Comparison of ENCODE assay signal across 8 mouse cellular contexts in the genomic region with DNA sequence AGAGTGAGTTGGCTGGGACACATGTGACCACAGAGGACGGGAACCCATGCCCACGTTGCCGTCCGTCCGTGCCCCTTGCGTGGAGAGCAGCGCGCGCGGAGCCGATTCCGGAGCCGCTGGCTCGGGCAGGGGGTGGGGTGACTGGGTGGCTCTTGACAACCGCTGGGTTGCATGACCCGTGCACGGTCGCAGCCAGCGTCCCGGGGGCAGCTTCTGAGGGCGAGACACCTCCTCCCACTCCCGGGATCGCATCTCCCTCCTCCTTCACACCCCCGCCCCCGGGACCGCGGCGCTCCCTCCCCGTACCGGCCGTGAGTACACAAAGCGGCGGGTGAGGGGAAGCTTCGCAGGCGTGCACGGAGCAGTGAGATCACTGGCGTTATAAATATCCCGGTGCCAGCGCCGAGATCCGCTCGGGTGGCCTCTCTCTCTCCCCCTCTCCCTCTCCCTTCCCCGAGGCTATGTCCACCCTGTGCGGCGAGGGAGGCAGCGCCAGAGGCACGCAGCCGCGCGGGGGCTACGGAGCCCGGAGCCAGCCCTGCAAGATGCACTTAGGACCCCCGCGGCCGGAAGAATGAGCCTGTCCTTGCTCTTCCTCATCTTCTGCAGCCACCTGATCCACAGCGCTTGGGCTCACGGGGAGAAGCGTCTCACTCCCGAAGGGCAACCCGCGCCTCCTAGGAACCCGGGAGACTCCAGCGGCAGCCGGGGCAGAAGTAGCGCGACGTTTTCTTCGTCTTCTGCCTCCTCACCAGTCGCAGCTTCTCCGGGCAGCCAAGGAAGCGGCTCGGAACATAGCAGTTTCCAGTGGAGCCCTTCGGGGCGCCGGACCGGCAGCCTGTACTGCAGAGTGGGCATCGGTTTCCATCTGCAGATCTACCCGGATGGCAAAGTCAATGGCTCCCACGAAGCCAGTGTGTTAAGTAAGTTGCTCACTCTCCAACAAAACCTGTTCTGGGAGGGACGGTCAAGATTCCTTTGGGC. TPM values are rescaled to one million over a fixed set of nuclear protein-coding genes. Genes with fewer than 3 reads are reported as not detected.
A peak's percentile ranks its signal among the peaks of the same experiment; 100 is the strongest.
DNase-seq lines count a peak whose midpoint lies in the region; ATAC-seq and TF ChIP-seq lines count a peak whose summit lies in the region.

A gene (plus strand): TSS at position 347 of the 984 bp plus-strand sequence.

- ATAC-seq in lung, embryonic 14.5 days (ENCODE audit: insufficient read depth), result peak; percentile 83
- ATAC-seq in kidney, postnatal 0 days (replicated peaks; ENCODE audit: low FRiP score, low read depth), result peak; percentile 71
- ATAC-seq in liver, embryonic 15.5 days (ENCODE audit: insufficient read depth), result no peak

- H3K4me3 ChIP-seq in lung, embryonic 14.5 days (ENCODE audit: low read depth, low read length), result peak within 1 kb of the TSS; percentile 59
- peak within 1 kb of the TSS; percentile 49 for H3K4me3 ChIP-seq in kidney, postnatal 0 days (replicated peaks; ENCODE audit: low read depth, low read length)
- peak within 1 kb of the TSS; percentile 36 for H3K4me3 ChIP-seq in liver, embryonic 15.5 days (replicated peaks)

- H3K9me3 ChIP-seq in lung, embryonic 14.5 days (ENCODE audit: low read depth, low read length), result no peaks in the 10 kb centered on the region
- no peaks in the 10 kb centered on the region for H3K9me3 ChIP-seq in kidney, postnatal 0 days (replicated peaks; ENCODE audit: low read length)
- no peaks in the 10 kb centered on the region for H3K9me3 ChIP-seq in liver, embryonic 15.5 days (replicated peaks)

- no peaks in the 10 kb centered on the region for H3K36me3 ChIP-seq in lung, embryonic 14.5 days (ENCODE audit: insufficient read depth)
- H3K36me3 ChIP-seq in kidney, postnatal 0 days (ENCODE audit: insufficient read depth, low read length), result no peaks in the 10 kb centered on the region
- no peaks in the 10 kb centered on the region for H3K36me3 ChIP-seq in liver, embryonic 15.5 days (replicated peaks)

- no peak for TF ChIP-seq CTCF in lung, embryonic 14.5 days (IDR thresholded peaks at IDR 0.05; ENCODE audit: low read depth)
- TF ChIP-seq CTCF in kidney, postnatal 0 days (IDR thresholded peaks at IDR 0.05; ENCODE audit: low read depth), result no peak

- H3K27ac ChIP-seq in lung, embryonic 14.5 days (ENCODE audit: low read depth), result no peak within 1 kb of the TSS
- H3K27ac ChIP-seq in kidney, postnatal 0 days, result no peak within 1 kb of the TSS
- H3K27ac ChIP-seq in liver, embryonic 15.5 days (replicated peaks), result no peak within 1 kb of the TSS

- peak within 1 kb of the TSS; percentile 49 for H3K9ac ChIP-seq in lung, embryonic 14.5 days
- H3K9ac ChIP-seq in kidney, postnatal 0 days (ENCODE audit: low read depth, low read length), result 0 out of 2 replicates have a peak within 1 kb of the TSS, but pooled peaks have one; percentile 31
- no peak within 1 kb of the TSS for H3K9ac ChIP-seq in liver, embryonic 15.5 days

- peaks cover 59% of the 10 kb centered on the region for H3K27me3 ChIP-seq in lung, embryonic 14.5 days (ENCODE audit: insufficient read depth, low read length)
- H3K27me3 ChIP-seq in kidney, postnatal 0 days (ENCODE audit: insufficient read depth, low read length), result peaks cover 26% of the 10 kb centered on the region
- peaks cover 52% of the 10 kb centered on the region for H3K27me3 ChIP-seq in liver, embryonic 15.5 days

- under 1% methylated on average over 76 of the region's 80 CpGs for WGBS in lung, embryonic 14.5 days
- under 1% methylated on average over 71 of the region's 80 CpGs for WGBS in kidney, postnatal 0 days
- under 1% methylated on average over 77 of the region's 80 CpGs for WGBS in liver, embryonic 15.5 days (ENCODE audit: insufficient replicate concordance)

- DNase-seq in lung, embryonic 14.5 days, result peak; percentile 65
- DNase-seq in lung, postnatal 25 days (ENCODE audit: low spot score), result no peak
- DNase-seq in cerebellum, postnatal 36 days, result peak; percentile 40 to 42
- DNase-seq in gastrocnemius, postnatal 10 days, result peak; percentile 34
- peak; percentile 54 for DNase-seq in kidney, postnatal 0 days (ENCODE audit: low spot score)
- DNase-seq in right cerebral cortex, adult 18-20 months, result peak; percentile 66
- DNase-seq in spleen, postnatal 10 days (ENCODE audit: low spot score in 2 of 2), result no peak

- H3K4me1 ChIP-seq in lung, embryonic 14.5 days (ENCODE audit: insufficient read depth), result no peaks in the 10 kb centered on the region
- no peaks in the 10 kb centered on the region for H3K4me1 ChIP-seq in kidney, postnatal 0 days (replicated peaks; ENCODE audit: insufficient read depth, low read length)
- no peaks in the 10 kb centered on the region for H3K4me1 ChIP-seq in liver, embryonic 15.5 days (replicated peaks)

- peak within 1 kb of the TSS; percentile 100 for H3K4me2 ChIP-seq in lung, embryonic 14.5 days
- H3K4me2 ChIP-seq in kidney, postnatal 0 days (ENCODE audit: low read length), result peak within 1 kb of the TSS; percentile 98
- peak within 1 kb of the TSS; percentile 61 for H3K4me2 ChIP-seq in liver, embryonic 15.5 days

RNA-seq across cellular contexts. Expression of the gene that starts here (rescaled TPM):
- 0.74 and 0.88 TPM in 2 replicates for polyA plus RNA-seq in lung, embryonic 14.5 days (2014; fragmentation: Nextera tagmentation; extraction: Ambion mirVana)
- under 1 TPM; 0.84 to 0.87 TPM for total RNA-seq in gastrocnemius, postnatal 10 days (2021)
- not detected in 2 replicates for polyA plus RNA-seq in kidney, postnatal 0 days (2015; fragmentation: Nextera tagmentation; extraction: Ambion mirVana)
- polyA plus RNA-seq in liver, embryonic 15.5 days (2015; fragmentation: Nextera tagmentation; extraction: Ambion mirVana), result 0.15 TPM in 1 of 2 replicates, not detected in the other

Comparison
In these comparisons a context has a peak if more than half of its experiments do, and no peak if none do; other contexts are left out.
1. Peak in DNase-seq, ATAC-seq, H3K4me3 ChIP-seq, H3K9ac ChIP-seq and H3K4me2 ChIP-seq in lung, embryonic 14.5 days; RNA of the gene not detected or under 1 TPM.
2. Peak in DNase-seq in gastrocnemius, postnatal 10 days; RNA of the gene not detected or under 1 TPM.
3. Peak in DNase-seq, ATAC-seq, H3K4me3 ChIP-seq, H3K9ac ChIP-seq and H3K4me2 ChIP-seq in kidney, postnatal 0 days; RNA of the gene not detected or under 1 TPM.
4. DNase-seq: peak in cerebellum, postnatal 36 days (2 of 2) and right cerebral cortex, adult 18-20 months (single experiment); none in lung, postnatal 25 days (single experiment) and spleen, postnatal 10 days (0 of 2).
5. Peak in every context shown above with its lines, with median percentiles within 50 percentile points of each other: H3K4me2 ChIP-seq and H3K4me3 ChIP-seq.